Mouse (Mus musculus): ENCODE data around the gene Rcan3.

GRCm38 (mm10) chr4:135433086-135433442 lies 589 bp downstream of the Rcan3 start:
- TF ChIP-seq GATA1 (IDR thresholded peaks at IDR 0.05; ENCODE audit: borderline replicate concordance, low read length): no peak
- no peak for TF ChIP-seq FLI1 (IDR thresholded peaks at IDR 0.05; ENCODE audit: low read length)

Data from megakaryocyte, embryonic 14.5 days (primary cell).